Mouse (Mus musculus): ENCODE measurements around the gene Grwd1. TPM values are rescaled to one million over a fixed set of nuclear protein-coding genes. Genes with fewer than 3 reads are reported as not detected.

Gene Grwd1
- polyA plus RNA-seq, 2 experiments, result 12.8 to 23.0 TPM

DNA sequence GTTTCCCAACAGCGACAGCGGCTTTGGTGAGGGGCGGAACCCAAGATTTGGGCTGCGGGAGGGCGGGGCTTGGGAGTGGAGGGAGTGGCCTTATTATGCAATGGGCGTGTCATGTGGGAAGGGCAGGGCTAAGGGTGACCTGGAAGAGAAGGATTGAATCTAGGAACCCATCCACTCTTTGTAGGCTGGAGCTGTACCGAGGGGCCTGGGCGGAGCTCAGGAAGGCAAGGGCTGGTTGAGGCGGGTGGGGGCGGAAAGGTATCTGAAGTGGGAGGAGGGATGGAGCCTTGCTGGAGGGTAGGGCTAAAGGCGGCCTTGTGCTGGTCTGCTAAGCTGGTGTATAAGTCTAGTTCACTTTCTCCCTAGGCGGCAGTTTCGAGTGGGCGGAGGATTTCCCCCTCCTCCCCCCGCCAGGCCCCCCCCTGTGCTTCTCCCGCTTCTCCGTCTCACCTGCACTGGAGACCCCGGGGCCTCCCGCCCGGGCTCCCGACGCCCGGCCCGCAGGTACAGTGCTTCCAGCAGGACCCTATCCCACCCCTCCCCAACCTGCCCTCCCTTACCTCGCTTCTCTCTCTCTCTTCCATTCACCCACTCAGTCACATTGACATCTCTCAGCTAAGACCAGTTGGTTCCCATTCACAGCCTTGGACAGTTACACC is 30.1 kb downstream of the Grwd1 start:
- Histone ChIP-seq H3K9me3 (ENCODE audit: control insufficient read depth, low read length) (no peaks in the 10 kb centered on the region), H3K4me3 (ENCODE audit: insufficient read depth in 1 of 2, low read depth in 2 of 2, low read length in 2 of 2) (peak overlapping the region; percentile 4 to 30), H3K27me3 (ENCODE audit: control insufficient read depth, insufficient read depth, low read length) (peaks cover 26% of the 10 kb centered on the region), H3K4me1 (replicated peaks; ENCODE audit: control insufficient read depth in 2 of 2, insufficient read depth in 2 of 2, low read length in 1 of 2) (peaks cover 16 to 32% of the 10 kb centered on the region in 2 experiments), H3K4me2 (ENCODE audit: low read depth) (peak overlapping the region; percentile 60), H3K9ac (replicated peaks) (no peak overlapping the region), H3K27ac (no peak overlapping the region), H3K36me3 (replicated peaks; ENCODE audit: control insufficient read depth, insufficient read depth, low read depth) (no peaks in the 10 kb centered on the region)
- 5% methylated on average over 22 of the region's 25 CpGs for WGBS (ENCODE audit: insufficient replicate concordance)
- TF ChIP-seq CTCF (IDR thresholded peaks at IDR 0.05; ENCODE audit: low read depth), result no peak
- no peak for TF ChIP-seq EP300 (IDR thresholded peaks at IDR 0.05; ENCODE audit: low read depth)
- ATAC-seq (ENCODE audit: insufficient read depth), result peak; percentile 52
- DNase-seq (ENCODE audit: low read depth in 3 of 3, low spot score in 3 of 3), result peak; percentile 59 to 68 (median 63)

DNA sequence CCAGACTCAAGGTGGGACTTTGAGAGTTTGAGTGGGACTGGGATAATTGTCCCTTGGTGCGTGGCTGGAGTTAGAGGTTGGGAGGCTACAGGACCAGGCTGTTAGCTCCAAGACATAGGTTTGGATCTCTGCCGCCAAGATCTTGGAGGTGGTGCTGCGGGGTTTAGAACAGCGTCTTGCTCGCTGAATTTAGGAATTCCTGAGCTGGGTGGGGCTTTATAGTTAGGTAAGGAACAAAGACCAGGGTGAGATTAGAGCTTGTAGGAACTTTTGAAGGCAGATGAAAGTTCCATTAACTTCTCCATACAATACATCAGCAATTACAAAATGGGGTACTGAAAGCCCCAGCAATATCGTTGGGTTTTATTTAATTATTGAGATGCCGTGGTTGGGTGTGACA is 30.7 kb downstream of the Grwd1 start:
- Histone ChIP-seq H3K4me1 (replicated peaks; ENCODE audit: control insufficient read depth in 2 of 2, insufficient read depth in 2 of 2, low read length in 1 of 2) (peaks cover 16 to 32% of the 10 kb centered on the region in 2 experiments), H3K36me3 (replicated peaks; ENCODE audit: control insufficient read depth, insufficient read depth, low read depth) (no peaks in the 10 kb centered on the region), H3K27ac (no peak overlapping the region), H3K4me3 (ENCODE audit: insufficient read depth in 1 of 2, low read depth in 2 of 2, low read length in 2 of 2) (no peak overlapping the region; a peak in 1 of 4 replicates), H3K27me3 (ENCODE audit: control insufficient read depth, insufficient read depth, low read length) (peaks cover 26% of the 10 kb centered on the region), H3K4me2 (ENCODE audit: low read depth) (peak overlapping the region; percentile 60), H3K9me3 (ENCODE audit: control insufficient read depth, low read length) (no peaks in the 10 kb centered on the region), H3K9ac (replicated peaks) (no peak overlapping the region)
- ATAC-seq (ENCODE audit: insufficient read depth), result no peak
- 27% methylated on average over 7 of the region's 7 CpGs for WGBS (ENCODE audit: insufficient replicate concordance)
- TF ChIP-seq EP300 (IDR thresholded peaks at IDR 0.05; ENCODE audit: low read depth) (no peak), CTCF (IDR thresholded peaks at IDR 0.05; ENCODE audit: low read depth) (no peak)
- no peak for DNase-seq (ENCODE audit: low read depth in 3 of 3, low spot score in 3 of 3)

DNA sequence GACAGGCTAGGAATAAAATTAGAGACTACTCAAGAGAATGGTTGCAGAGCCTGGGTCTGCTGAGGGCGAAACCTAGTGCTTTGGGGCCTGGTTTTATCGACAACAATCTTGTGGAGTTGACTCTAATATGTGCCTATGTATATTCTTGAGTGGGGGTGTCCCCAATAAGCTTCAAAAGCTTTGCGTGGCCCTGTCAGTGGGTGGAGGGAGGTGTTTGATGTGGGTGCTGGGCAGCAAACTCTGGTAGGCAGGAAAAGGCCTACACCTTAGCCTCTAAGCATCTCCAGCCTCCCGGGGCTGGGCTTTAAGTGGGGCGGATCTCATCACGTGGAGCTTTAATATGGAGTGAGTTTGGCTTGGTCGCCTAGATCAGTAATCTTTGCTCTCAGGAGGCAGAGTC is 31.8 kb downstream of the Grwd1 start:
- Histone ChIP-seq H3K4me2 (ENCODE audit: low read depth) (peak overlapping the region; percentile 78), H3K4me3 (ENCODE audit: insufficient read depth in 1 of 2, low read depth in 2 of 2, low read length in 2 of 2) (peak overlapping the region in 1 of 2 experiments; percentile 51; a peak in 1 of 4 replicates), H3K9ac (replicated peaks) (no peak overlapping the region), H3K27me3 (ENCODE audit: control insufficient read depth, insufficient read depth, low read length) (peaks cover 26% of the 10 kb centered on the region), H3K4me1 (replicated peaks; ENCODE audit: control insufficient read depth in 2 of 2, insufficient read depth in 2 of 2, low read length in 1 of 2) (peaks cover 16 to 32% of the 10 kb centered on the region in 2 experiments), H3K36me3 (replicated peaks; ENCODE audit: control insufficient read depth, insufficient read depth, low read depth) (no peaks in the 10 kb centered on the region), H3K9me3 (ENCODE audit: control insufficient read depth, low read length) (no peaks in the 10 kb centered on the region), H3K27ac (no peak overlapping the region)
- DNase-seq (ENCODE audit: low read depth in 3 of 3, low spot score in 3 of 3) (peak in 1 of 3 experiments; percentile 40), ATAC-seq (ENCODE audit: insufficient read depth) (no peak)
- TF ChIP-seq EP300 (IDR thresholded peaks at IDR 0.05; ENCODE audit: low read depth) (no peak), CTCF (IDR thresholded peaks at IDR 0.05; ENCODE audit: low read depth) (no peak)
- WGBS (ENCODE audit: insufficient replicate concordance), result 37% methylated on average over 7 of the region's 7 CpGs

DNA sequence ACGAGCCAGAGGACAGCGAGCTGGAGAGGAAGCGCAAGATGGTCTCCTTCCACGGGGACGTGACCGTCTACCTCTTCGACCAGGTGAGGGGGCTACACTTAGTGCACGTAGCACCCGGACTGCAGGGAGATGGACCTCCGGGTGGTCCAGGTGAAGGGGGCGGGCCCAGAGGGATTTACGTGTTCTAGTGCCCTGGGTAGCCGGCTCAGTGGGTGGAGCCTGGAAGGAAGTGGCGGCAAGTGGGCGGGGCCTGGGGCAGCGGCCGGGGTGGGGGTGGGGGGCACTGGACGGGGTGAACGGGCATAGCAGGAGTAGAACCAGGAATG is 32.3 kb downstream of the Grwd1 start:
- Histone ChIP-seq H3K27me3 (ENCODE audit: control insufficient read depth, insufficient read depth, low read length) (peaks cover 26% of the 10 kb centered on the region), H3K9me3 (ENCODE audit: control insufficient read depth, low read length) (no peaks in the 10 kb centered on the region), H3K36me3 (replicated peaks; ENCODE audit: control insufficient read depth, insufficient read depth, low read depth) (no peaks in the 10 kb centered on the region), H3K4me3 (ENCODE audit: insufficient read depth in 1 of 2, low read depth in 2 of 2, low read length in 2 of 2) (peak overlapping the region; percentile 51 to 52), H3K4me2 (ENCODE audit: low read depth) (peak overlapping the region; percentile 78), H3K9ac (replicated peaks) (peak overlapping the region; percentile 32; the same call in 1 of the 2 replicates), H3K27ac (no peak overlapping the region), H3K4me1 (replicated peaks; ENCODE audit: control insufficient read depth in 2 of 2, insufficient read depth in 2 of 2, low read length in 1 of 2) (peaks cover 16 to 32% of the 10 kb centered on the region in 2 experiments)
- ATAC-seq (ENCODE audit: insufficient read depth) (no peak), DNase-seq (ENCODE audit: low read depth in 3 of 3, low spot score in 3 of 3) (peak in 1 of 3 experiments; percentile 40)
- no peak for TF ChIP-seq CTCF (IDR thresholded peaks at IDR 0.05; ENCODE audit: low read depth)
- TF ChIP-seq EP300 (IDR thresholded peaks at IDR 0.05; ENCODE audit: low read depth), result no peak
- WGBS (ENCODE audit: insufficient replicate concordance), result under 1% methylated on average over 19 of the region's 19 CpGs

DNA sequence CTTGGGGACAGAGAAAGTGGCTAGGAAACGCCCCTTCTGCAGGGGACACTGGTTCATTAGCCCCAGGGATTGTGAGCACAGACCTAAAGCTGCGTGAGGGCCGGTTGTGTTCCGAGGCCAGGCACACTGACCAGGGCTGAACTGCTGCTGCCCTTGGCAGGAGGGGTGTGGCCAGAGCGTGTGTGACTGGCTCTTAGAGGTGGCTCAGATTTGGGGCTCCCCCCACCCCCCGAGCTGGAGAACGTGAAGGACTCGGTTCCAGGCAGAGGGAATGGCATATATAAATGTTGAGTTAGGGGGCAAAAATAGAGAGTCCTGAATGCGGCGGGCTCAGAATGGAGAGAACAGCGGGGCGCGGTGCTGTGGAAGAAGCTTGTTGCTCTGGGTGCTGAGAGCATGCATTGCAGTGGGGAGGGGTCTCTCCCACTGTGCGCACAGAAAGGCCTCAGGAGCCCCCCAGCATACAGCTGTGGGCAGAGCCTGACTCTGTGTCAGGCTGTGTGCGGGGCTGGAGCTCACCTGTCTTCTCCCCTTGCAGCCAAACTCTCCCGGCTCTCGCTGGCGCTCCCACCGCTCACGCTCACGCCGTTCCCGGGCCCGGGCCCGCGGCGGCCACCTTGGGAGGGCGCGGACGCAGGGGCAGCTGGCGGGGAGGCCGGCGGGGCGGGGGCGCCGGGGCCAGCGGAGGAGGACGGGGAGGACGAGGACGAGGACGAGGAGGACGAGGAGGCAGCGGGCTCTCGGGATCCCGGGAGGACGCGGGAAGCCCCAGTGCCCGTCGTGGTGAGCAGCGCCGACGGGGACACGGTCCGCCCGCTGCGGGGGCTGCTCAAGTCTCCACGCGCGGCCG is 32.9 kb downstream of the Grwd1 start:
- Histone ChIP-seq H3K27ac (no peak overlapping the region), H3K9ac (replicated peaks) (peak overlapping the region; percentile 32), H3K36me3 (replicated peaks; ENCODE audit: control insufficient read depth, insufficient read depth, low read depth) (no peaks in the 10 kb centered on the region), H3K27me3 (ENCODE audit: control insufficient read depth, insufficient read depth, low read length) (peaks cover 26% of the 10 kb centered on the region), H3K9me3 (ENCODE audit: control insufficient read depth, low read length) (no peaks in the 10 kb centered on the region), H3K4me3 (ENCODE audit: insufficient read depth in 1 of 2, low read depth in 2 of 2, low read length in 2 of 2) (peak overlapping the region; percentile 51 to 52), H3K4me1 (replicated peaks; ENCODE audit: control insufficient read depth in 2 of 2, insufficient read depth in 2 of 2, low read length in 1 of 2) (peaks cover 16 to 32% of the 10 kb centered on the region in 2 experiments), H3K4me2 (ENCODE audit: low read depth) (peak overlapping the region; percentile 78)
- TF ChIP-seq CTCF (IDR thresholded peaks at IDR 0.05; ENCODE audit: low read depth) (no peak), EP300 (IDR thresholded peaks at IDR 0.05; ENCODE audit: low read depth) (no peak)
- ATAC-seq (ENCODE audit: insufficient read depth) (no peak), DNase-seq (ENCODE audit: low read depth in 3 of 3, low spot score in 3 of 3) (no peak)
- WGBS (ENCODE audit: insufficient replicate concordance), result 3% methylated on average over 60 of the region's 60 CpGs
